Mouse (Mus musculus): ENCODE data around the gene Tmub1. TPM values are rescaled to one million over a fixed set of nuclear protein-coding genes. Genes with fewer than 3 reads are reported as not detected.

Gene Tmub1
- polyA plus RNA-seq, 1 experiment from 2014 or later = 36.7 TPM

DNA sequence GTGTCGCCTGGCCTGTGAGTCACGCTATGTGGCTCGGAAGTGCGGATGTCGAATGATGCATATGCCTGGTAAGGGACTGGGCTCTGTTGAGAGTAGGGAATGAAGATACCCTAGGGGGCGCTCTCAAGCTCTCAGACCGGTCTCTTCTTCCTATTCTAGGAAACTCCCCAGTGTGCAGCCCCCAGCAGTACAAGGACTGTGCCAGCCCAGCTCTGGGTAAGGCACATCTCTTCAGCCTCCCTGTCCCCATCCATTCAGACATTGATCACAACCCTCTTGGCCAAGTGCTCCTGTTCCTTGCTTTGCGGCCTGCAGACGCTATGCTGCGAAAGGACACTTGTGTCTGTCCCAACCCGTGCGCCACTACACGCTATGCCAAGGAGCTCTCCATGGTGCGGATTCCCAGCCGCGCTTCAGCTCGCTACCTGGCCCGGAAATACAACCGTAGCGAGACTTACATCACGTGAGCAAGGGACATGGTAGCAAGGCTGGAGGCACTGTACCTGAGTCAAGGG lies 31.4 kb downstream of the Tmub1 start:
- 3% methylated on average over 21 of the region's 21 CpGs for WGBS
- Histone ChIP-seq H3K9ac (peak overlapping the region; percentile 19; the same call in 1 of the 2 replicates), H3K4me2 (replicated peaks) (peak overlapping the region; percentile 24; the same call in 1 of the 2 replicates), H3K36me3 (peaks cover 25% of the 10 kb centered on the region), H3K27me3 (peaks cover 3% of the 10 kb centered on the region; the same call in 1 of the 2 replicates), H3K4me1 (peaks cover 20% of the 10 kb centered on the region), H3K27ac (no peak overlapping the region), H3K4me3 (no peak overlapping the region), H3K9me3 (replicated peaks) (no peaks in the 10 kb centered on the region)
- ATAC-seq (ENCODE audit: low FRiP score) = peak; percentile 68

DNA sequence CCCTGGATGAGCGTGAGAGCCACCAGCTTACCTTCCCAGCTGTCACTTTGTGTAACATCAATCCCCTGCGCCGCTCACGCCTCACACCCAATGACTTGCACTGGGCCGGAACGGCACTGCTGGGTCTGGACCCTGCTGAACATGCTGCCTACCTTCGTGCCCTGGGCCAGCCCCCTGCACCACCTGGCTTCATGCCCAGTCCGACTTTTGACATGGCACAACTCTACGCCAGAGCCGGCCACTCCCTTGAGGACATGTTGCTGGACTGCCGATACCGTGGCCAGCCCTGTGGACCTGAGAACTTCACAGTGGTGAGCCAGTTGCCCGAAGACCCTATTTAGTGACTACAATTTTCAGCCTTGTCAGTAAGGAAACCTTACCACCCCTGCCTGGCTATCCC lies 33.7 kb downstream of the Tmub1 start:
- no peak for ATAC-seq (ENCODE audit: low FRiP score)
- Histone ChIP-seq H3K4me2 (replicated peaks) (no peak overlapping the region), H3K4me3 (no peak overlapping the region), H3K27me3 (peaks cover 3% of the 10 kb centered on the region; the same call in 1 of the 2 replicates), H3K9me3 (replicated peaks) (no peaks in the 10 kb centered on the region), H3K27ac (0 out of 2 replicates have a peak overlapping the region, but pooled peaks have one; percentile 55), H3K36me3 (peaks cover 3% of the 10 kb centered on the region), H3K9ac (0 out of 2 replicates have a peak overlapping the region, but pooled peaks have one; percentile 4), H3K4me1 (peaks cover 20% of the 10 kb centered on the region)
- WGBS = 83% methylated on average over 13 of the region's 13 CpGs

DNA sequence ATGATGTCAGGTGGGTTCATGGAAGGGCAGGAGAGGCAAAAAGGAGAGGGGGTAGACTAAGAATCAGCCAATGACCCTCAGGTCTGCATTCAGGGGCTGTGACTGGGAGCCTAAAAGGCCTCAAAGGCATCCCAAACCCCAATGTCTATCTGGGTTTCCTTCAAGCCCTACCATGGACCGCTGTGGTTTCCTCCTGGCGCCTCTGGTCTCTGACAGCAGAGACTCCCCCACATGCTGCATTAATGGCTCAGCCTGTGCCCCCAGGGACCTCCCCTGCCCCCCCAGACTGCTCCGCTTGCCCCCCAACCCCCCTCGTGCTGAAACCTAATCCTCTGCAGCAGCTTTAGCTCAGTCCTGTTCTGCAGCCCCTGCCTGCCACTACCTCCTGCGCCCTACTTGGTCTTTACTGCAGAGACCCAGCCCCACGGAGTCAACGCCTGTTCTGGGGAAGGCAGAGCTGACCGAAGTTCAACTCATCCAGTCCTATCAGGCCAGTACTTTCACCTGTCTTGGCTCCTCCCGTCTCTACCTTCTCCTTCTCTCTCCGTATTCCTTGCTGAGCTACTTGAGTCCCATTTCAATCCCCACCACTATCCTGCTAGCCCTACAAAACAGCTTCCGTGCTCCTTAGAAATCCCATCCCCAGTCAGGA lies 34.5 kb downstream of the Tmub1 start, which contains the start of gene Asic3:
Gene Asic3 (plus strand): TSS at position 351 of the 652 bp plus-strand sequence.
- H3K36me3 ChIP-seq = 0 out of 2 replicates have a peak, but pooled peaks cover 3% of the 10 kb centered on the region
- H3K9me3 ChIP-seq (replicated peaks) = no peaks in the 10 kb centered on the region
- no peak within 1 kb of the TSS for H3K4me2 ChIP-seq (replicated peaks)
- peak within 1 kb of the TSS; percentile 29; the same call in 1 of the 2 replicates for H3K9ac ChIP-seq
- 46% methylated on average over 11 of the region's 11 CpGs for WGBS
- peaks cover 20% of the 10 kb centered on the region for H3K4me1 ChIP-seq
- H3K27me3 ChIP-seq = peaks cover 3% of the 10 kb centered on the region; the same call in 1 of the 2 replicates
- H3K27ac ChIP-seq = 0 out of 2 replicates have a peak within 1 kb of the TSS, but pooled peaks have one; percentile 55
- ATAC-seq (ENCODE audit: low FRiP score) = no peak
- no peak within 1 kb of the TSS for H3K4me3 ChIP-seq

DNA sequence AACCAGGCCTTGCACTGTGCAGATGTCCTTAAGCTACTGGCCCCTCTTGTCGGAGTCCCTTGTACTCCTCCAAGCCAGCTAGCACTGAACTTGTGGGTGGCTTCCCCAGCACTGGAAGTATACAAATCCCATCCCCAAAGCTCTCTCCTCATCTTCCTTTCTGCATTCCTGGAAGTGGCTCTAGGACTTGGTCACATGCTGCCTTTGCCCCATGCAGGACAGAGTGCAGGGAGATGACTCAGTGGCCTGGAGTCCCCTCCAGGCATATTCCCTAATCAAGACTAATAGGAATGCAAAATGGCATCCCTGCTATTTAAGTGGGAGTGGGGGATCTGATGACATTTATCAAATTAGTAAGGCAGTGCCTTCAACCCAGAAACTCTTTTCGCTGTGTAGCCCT lies 35.6 kb downstream of the Tmub1 start:
- 89% methylated on average over 2 of the region's 2 CpGs for WGBS
- Histone ChIP-seq H3K27me3 (peaks cover 3% of the 10 kb centered on the region; the same call in 1 of the 2 replicates), H3K9ac (no peak overlapping the region), H3K9me3 (replicated peaks) (no peaks in the 10 kb centered on the region), H3K4me2 (replicated peaks) (no peak overlapping the region), H3K27ac (no peak overlapping the region), H3K4me3 (no peak overlapping the region), H3K4me1 (peaks cover 20% of the 10 kb centered on the region), H3K36me3 (peaks cover 13% of the 10 kb centered on the region)
- ATAC-seq (ENCODE audit: low FRiP score) = no peak

DNA sequence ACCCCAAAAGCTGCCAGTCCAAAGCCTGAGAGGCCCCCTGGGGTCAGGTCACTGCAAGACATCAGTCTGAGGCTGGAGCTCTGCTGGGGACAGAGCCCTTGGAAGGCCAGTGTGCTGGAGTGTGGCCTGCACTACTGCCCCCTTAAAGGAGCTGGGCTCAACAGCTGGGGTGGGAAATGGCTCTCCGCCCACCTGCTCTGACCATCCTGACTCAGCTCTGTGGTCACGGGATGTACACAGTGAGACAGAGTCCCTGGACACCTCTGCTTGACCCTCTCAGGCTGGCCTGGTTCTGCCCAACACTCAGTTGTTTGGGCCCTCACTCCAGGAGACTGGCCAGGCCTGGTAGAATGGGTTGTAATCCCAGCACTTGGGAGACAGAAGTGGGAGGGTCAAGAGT lies 38.2 kb downstream of the Tmub1 start:
- Histone ChIP-seq H3K4me1 (peaks cover 11% of the 10 kb centered on the region), H3K36me3 (peaks cover 29% of the 10 kb centered on the region), H3K4me2 (replicated peaks) (no peak overlapping the region), H3K27ac (no peak overlapping the region), H3K4me3 (no peak overlapping the region), H3K9me3 (replicated peaks) (no peaks in the 10 kb centered on the region), H3K9ac (no peak overlapping the region), H3K27me3 (peaks cover 3% of the 10 kb centered on the region; the same call in 1 of the 2 replicates)
- no peak for ATAC-seq (ENCODE audit: low FRiP score)
- 79% methylated on average over 2 of the region's 2 CpGs for WGBS

DNA sequence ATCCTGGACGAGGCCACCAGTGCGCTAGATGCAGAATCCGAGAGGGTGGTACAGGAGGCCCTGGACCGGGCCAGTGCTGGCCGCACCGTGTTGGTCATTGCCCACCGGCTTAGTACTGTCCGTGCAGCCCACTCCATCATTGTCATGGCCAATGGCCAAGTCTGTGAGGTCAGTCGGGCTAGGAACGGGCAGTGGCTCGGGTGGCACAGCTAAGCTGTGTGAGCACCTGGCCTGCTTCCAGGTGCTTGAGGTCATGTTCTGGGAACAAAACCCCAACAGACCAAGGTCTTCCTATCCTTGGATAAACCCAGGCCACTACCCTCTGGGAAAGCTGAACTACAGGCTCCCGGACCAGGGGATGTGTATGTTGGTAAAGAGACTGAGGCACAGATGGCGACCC lies 39.0 kb downstream of the Tmub1 start:
- H3K4me3 ChIP-seq = no peak overlapping the region
- 95% methylated on average over 13 of the region's 13 CpGs for WGBS
- no peak overlapping the region for H3K9ac ChIP-seq
- peaks cover 34% of the 10 kb centered on the region for H3K36me3 ChIP-seq
- H3K4me1 ChIP-seq = peaks cover 7% of the 10 kb centered on the region
- peaks cover under 1% of the 10 kb centered on the region; the same call in 1 of the 2 replicates for H3K27me3 ChIP-seq
- no peaks in the 10 kb centered on the region for H3K9me3 ChIP-seq (replicated peaks)
- no peak overlapping the region for H3K4me2 ChIP-seq (replicated peaks)
- no peak for ATAC-seq (ENCODE audit: low FRiP score)
- H3K27ac ChIP-seq = no peak overlapping the region

DNA sequence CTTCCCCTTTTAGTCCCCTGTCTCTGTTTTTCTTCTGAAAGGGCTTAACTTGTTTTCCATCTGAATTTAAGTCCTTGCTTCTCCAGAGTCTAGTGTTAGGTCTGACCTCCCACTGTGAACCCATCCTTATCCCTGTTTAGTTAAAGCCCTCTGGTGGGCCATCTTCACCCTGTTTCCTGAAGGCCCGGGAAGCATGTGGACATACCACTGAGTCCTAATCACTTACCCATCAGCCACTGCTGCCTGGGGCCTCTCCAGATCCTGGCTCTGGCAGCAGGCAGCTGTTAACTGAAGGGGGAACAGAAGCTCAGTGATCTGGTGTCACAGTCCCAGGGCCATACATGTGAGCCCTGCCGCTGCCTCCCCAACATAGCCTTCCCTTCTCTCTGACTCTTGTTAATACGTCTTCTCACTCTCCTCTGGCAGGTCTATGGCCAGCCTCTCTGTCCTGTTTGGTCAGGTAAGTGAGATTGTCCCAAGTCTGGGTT lies 42.2 kb downstream of the Tmub1 start:
- ATAC-seq (ENCODE audit: low FRiP score) = no peak
- Histone ChIP-seq H3K27ac (no peak overlapping the region), H3K27me3 (no peaks in the 10 kb centered on the region), H3K4me2 (replicated peaks) (no peak overlapping the region), H3K9ac (no peak overlapping the region), H3K9me3 (replicated peaks) (no peaks in the 10 kb centered on the region), H3K4me3 (no peak overlapping the region), H3K36me3 (peaks cover 63% of the 10 kb centered on the region), H3K4me1 (no peaks in the 10 kb centered on the region)
- WGBS = 73% methylated on average over 3 of the region's 3 CpGs

DNA sequence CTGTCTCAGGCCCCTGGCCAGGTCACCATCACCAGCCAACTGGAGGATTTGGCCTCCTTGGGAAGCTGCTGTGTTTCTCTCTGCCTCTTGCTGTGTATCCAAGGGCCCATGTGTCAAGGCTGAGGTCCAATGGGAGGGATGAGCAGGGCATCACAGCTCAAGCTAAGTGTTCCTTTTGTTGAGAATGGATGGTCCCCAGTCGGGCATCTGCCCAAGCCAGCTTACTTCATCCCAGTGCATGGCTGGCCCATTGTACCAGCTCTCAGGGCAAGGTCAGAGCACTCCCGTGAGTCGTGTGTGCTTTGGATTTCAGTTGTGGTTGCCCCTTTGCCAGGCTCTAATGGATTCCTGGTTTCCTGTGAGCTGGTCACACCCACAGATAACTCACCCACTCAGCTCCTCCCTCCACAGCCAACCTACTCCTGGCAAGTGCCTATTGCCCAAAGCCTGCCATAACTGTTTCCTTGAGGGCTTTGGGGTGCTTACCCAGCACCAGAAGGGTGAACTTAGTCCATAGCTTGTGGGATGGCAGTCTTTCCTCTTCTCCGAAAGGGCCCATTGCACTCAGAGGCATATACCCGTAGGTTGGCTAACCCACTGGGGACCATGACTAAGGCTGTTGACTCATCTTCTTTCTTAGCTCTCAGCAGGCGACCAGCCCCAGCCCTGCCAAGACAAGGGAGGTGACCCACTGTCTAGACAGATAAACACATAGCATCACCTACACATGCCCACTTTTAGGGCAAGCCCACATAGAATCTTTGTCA lies 42.9 kb downstream of the Tmub1 start:
- Histone ChIP-seq H3K9ac (no peak overlapping the region), H3K4me2 (replicated peaks) (no peak overlapping the region), H3K9me3 (replicated peaks) (no peaks in the 10 kb centered on the region), H3K27me3 (no peaks in the 10 kb centered on the region), H3K4me1 (no peaks in the 10 kb centered on the region), H3K36me3 (peaks cover 68% of the 10 kb centered on the region), H3K27ac (no peak overlapping the region), H3K4me3 (no peak overlapping the region)
- no peak for ATAC-seq (ENCODE audit: low FRiP score)
- 74% methylated on average over 6 of the region's 6 CpGs for WGBS

DNA sequence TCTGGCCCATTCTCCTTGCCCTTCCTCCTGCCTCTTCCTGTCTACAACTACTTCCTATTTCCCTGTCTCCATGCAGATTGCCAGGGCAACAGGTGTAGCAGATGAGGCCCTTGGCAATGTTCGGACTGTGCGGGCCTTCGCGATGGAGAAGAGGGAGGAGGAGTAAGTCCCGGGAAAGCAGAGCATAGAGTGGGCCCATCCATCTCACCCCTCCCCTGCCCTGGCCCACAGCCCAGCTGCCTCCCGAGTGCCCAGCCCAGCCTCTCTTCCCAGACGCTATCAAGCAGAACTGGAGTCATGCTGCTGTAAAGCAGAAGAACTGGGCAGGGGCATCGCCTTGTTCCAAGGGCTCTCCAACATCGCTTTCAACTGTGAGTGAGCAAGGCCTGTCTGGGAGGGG lies 45.7 kb downstream of the Tmub1 start:
- H3K9me3 ChIP-seq (replicated peaks) = no peaks in the 10 kb centered on the region
- no peak for ATAC-seq (ENCODE audit: low FRiP score)
- H3K4me3 ChIP-seq = no peak overlapping the region
- no peaks in the 10 kb centered on the region for H3K4me1 ChIP-seq
- no peak overlapping the region for H3K4me2 ChIP-seq (replicated peaks)
- no peak overlapping the region for H3K9ac ChIP-seq
- peaks cover 54% of the 10 kb centered on the region for H3K36me3 ChIP-seq
- H3K27me3 ChIP-seq = no peaks in the 10 kb centered on the region
- no peak overlapping the region for H3K27ac ChIP-seq
- 75% methylated on average over 9 of the region's 9 CpGs for WGBS

DNA sequence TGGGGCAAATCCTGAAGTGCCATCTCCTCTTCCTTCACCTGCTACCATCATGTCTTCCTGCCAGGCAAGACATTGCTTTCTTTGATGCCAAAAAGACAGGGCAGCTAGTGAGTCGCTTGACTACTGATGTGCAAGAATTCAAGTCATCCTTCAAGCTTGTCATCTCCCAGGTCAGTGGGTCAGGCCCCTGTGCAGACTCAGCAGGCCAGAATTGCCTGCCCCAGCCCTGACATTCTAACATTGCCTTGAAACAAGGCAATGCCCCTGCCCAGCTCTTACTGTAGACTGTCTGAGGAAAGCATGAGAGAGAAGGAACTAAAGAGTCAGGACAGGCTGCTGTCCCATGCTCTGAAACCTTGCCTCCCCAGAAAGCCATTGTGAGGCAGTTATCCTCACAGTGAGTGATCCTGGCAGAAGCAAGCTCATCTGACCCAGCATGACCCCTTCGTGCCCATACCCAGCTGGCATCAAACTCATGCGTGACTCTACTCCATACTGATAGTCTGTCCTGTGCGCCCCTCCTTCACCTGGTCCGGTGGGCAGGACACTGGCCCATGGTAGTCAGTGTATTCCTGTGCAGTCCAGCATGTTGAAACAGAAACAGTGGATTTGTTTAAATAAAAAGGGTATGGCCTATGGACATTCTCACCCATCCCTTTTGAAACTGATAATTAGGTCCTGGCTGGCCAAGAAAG lies 46.6 kb downstream of the Tmub1 start:
- Histone ChIP-seq H3K27me3 (no peaks in the 10 kb centered on the region), H3K4me2 (replicated peaks) (no peak overlapping the region), H3K36me3 (peaks cover 46% of the 10 kb centered on the region), H3K9me3 (replicated peaks) (no peaks in the 10 kb centered on the region), H3K4me1 (no peaks in the 10 kb centered on the region), H3K4me3 (no peak overlapping the region), H3K27ac (no peak overlapping the region), H3K9ac (no peak overlapping the region)
- 95% methylated on average over 5 of the region's 5 CpGs for WGBS
- ATAC-seq (ENCODE audit: low FRiP score) = no peak

DNA sequence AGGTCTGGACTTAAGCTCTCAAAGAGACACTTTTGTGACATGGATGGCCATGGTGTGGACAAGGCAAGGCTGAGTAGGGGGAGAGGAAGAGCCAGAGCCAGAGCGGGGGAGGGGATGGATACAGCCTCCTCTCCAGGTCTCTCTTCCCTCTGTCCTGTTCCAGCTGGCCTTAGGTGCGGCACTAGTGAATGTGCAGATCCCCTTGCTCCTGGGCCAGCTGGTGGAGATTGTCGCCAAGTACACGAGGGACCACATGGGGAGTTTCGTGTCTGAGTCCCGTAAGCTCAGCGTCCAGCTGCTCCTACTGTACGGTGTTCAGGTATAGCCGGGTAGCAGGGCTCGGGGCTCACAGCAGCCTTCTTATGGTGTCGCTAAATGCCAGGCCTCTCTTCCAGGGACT lies 47.3 kb downstream of the Tmub1 start:
- no peak for ATAC-seq (ENCODE audit: low FRiP score)

DNA sequence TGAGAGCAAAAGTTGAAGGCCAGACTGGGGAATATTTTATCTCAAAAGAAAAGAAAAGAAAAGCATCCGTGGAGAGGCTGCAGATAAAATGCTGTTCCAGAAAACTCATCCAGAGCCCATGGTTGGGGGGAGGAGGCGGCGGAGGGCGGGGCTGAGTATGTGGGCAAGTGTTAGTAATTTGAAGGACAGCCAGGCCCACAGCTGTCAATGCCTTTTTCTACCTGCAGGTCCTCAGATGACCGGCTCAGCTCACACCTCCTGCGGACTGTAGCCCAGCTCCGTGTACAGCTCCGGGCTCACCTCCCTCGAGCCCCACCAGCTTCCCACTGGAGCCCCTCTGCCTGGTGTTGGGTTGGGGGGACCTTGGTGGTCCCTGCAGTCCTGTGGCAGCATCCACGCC lies 48.0 kb downstream of the Tmub1 start:
- Histone ChIP-seq H3K4me2 (replicated peaks) (no peak overlapping the region), H3K9ac (no peak overlapping the region), H3K36me3 (peaks cover 41% of the 10 kb centered on the region), H3K4me1 (no peaks in the 10 kb centered on the region), H3K27ac (no peak overlapping the region), H3K9me3 (replicated peaks) (no peaks in the 10 kb centered on the region), H3K27me3 (no peaks in the 10 kb centered on the region), H3K4me3 (no peak overlapping the region)
- ATAC-seq (ENCODE audit: low FRiP score) = no peak
- WGBS = 90% methylated on average over 10 of the region's 10 CpGs

More for the DNA sequence above, 47.3 kb downstream of the Tmub1 start:
- no peaks in the 10 kb centered on the region for H3K9me3 ChIP-seq (replicated peaks)
- no peaks in the 10 kb centered on the region for H3K27me3 ChIP-seq
- H3K9ac ChIP-seq = no peak overlapping the region
- H3K27ac ChIP-seq = no peak overlapping the region
- 87% methylated on average over 11 of the region's 11 CpGs for WGBS
- no peaks in the 10 kb centered on the region for H3K4me1 ChIP-seq
- H3K4me3 ChIP-seq = no peak overlapping the region
- peaks cover 42% of the 10 kb centered on the region for H3K36me3 ChIP-seq
- H3K4me2 ChIP-seq (replicated peaks) = no peak overlapping the region
